Mouse (Mus musculus): ENCODE measurements around the gene Ankrd22. TPM values are rescaled to one million over a fixed set of nuclear protein-coding genes. Genes with fewer than 3 reads are reported as not detected.
"Not testable (repeated sequence)": the region's sequence is repeated elsewhere in the genome, so short reads cannot be mapped to it uniquely, and the experiment has no call there.

The Ankrd22 gene
- polyA plus RNA-seq (2012; rRNA removed): 2.5 and 2.8 TPM in 2 replicates

GRCm38 (mm10) chr19:34165891-34166290 lies at the start of gene Ankrd22:
Gene Ankrd22 (minus strand): TSS chr19:34166053.
- peak; percentile 98 for DNase-seq (ENCODE audit: low read depth)

- DNase-seq (ENCODE audit: low read depth): no peak
These were observed 48.3 kb upstream of the Ankrd22 start for GRCm38 (mm10) chr19:34214136-34214535.

- no peak for DNase-seq (ENCODE audit: low read depth)
These were observed 47.4 kb upstream of the Ankrd22 start for GRCm38 (mm10) chr19:34213251-34213645.

GRCm38 (mm10) chr19:34212489-34213250 lies 46.8 kb upstream of the Ankrd22 start:
- no peak for DNase-seq (ENCODE audit: low read depth)

- DNase-seq (ENCODE audit: low read depth): no peak
These were observed 45.0 kb upstream of the Ankrd22 start for GRCm38 (mm10) chr19:34210841-34211240.

- DNase-seq (ENCODE audit: low read depth): no peak
These were observed 44.2 kb upstream of the Ankrd22 start for GRCm38 (mm10) chr19:34209930-34210581.

GRCm38 (mm10) chr19:34209031-34209430 lies 43.2 kb upstream of the Ankrd22 start:
- no peak for DNase-seq (ENCODE audit: low read depth)

- no peak for DNase-seq (ENCODE audit: low read depth)
These were observed 41.0 kb upstream of the Ankrd22 start for GRCm38 (mm10) chr19:34206760-34207440.

- not testable (repeated sequence) for DNase-seq (ENCODE audit: low read depth)
These were observed 40.3 kb upstream of the Ankrd22 start for GRCm38 (mm10) chr19:34206128-34206527.

GRCm38 (mm10) chr19:34202668-34203067 lies 36.8 kb upstream of the Ankrd22 start:
- no peak for DNase-seq (ENCODE audit: low read depth)

- no peak for DNase-seq (ENCODE audit: low read depth)
These were observed 33.6 kb upstream of the Ankrd22 start for GRCm38 (mm10) chr19:34199488-34199887.

GRCm38 (mm10) chr19:34198901-34199300 lies 33.0 kb upstream of the Ankrd22 start:
- DNase-seq (ENCODE audit: low read depth): no peak

- no peak for DNase-seq (ENCODE audit: low read depth)
These were observed 32.2 kb upstream of the Ankrd22 start for GRCm38 (mm10) chr19:34198066-34198465.

GRCm38 (mm10) chr19:34195031-34195430 lies 29.2 kb upstream of the Ankrd22 start:
- no peak for DNase-seq (ENCODE audit: low read depth)

GRCm38 (mm10) chr19:34194132-34194745 lies 28.4 kb upstream of the Ankrd22 start:
- DNase-seq (ENCODE audit: low read depth): no peak

GRCm38 (mm10) chr19:34193683-34194082 lies 27.8 kb upstream of the Ankrd22 start:
- no peak for DNase-seq (ENCODE audit: low read depth)

GRCm38 (mm10) chr19:34193149-34193548 lies 27.3 kb upstream of the Ankrd22 start:
- DNase-seq (ENCODE audit: low read depth): no peak

GRCm38 (mm10) chr19:34192008-34192963 lies 26.4 kb upstream of the Ankrd22 start, which contains the start of gene Stambpl1:
Gene Stambpl1 (plus strand): TSS chr19:34192229.
- no peak for DNase-seq (ENCODE audit: low read depth)

GRCm38 (mm10) chr19:34191645-34192007 lies 25.8 kb upstream of the Ankrd22 start:
- no peak for DNase-seq (ENCODE audit: low read depth)

GRCm38 (mm10) chr19:34186845-34187244 lies 21.0 kb upstream of the Ankrd22 start:
- DNase-seq (ENCODE audit: low read depth): no peak

GRCm38 (mm10) chr19:34182490-34182889 lies 16.6 kb upstream of the Ankrd22 start:
- DNase-seq (ENCODE audit: low read depth): no peak

Data from gonadal fat pad, adult 2 months (tissue).